Mouse (Mus musculus) testis, adult 2 months (tissue): ENCODE measurements around the gene Spg7.
"Not testable (repeated sequence)": the region's sequence is repeated elsewhere in the genome, so short reads cannot be mapped to it uniquely, and the experiment has no call there.

Experiments
- CTCF ChIP-seq: fragments of 200-500 bp; IDR thresholded peaks from 2 replicates; pipeline ENCODE4 v1.5.1; 2012; ENCODE audit warnings: low read depth, mild to moderate bottlenecking, inconsistent platforms, low read length, moderate library complexity; ENCODE audit not compliant: control insufficient read depth, insufficient read depth, insufficient replicate concordance
- POLR2A ChIP-seq: fragments of 200-500 bp; IDR thresholded peaks from 2 replicates; pipeline ENCODE4 v1.6.1; 2012; ENCODE audit warnings: low read depth, mild to moderate bottlenecking, inconsistent platforms, low read length, moderate library complexity; ENCODE audit not compliant: control insufficient read depth

GRCm38 (mm10) chr8:123030091-123030490 is 32.7 kb upstream of the Spg7 start:
- TF ChIP-seq POLR2A, CTCF: not testable (repeated sequence)
